Mouse (Mus musculus) WW6 (cell line): Measurements from ENCODE around the gene Utp4.
A peak's percentile ranks its signal among the peaks of the same experiment; 100 is the strongest.
"Not testable (repeated sequence)": the region's sequence is repeated elsewhere in the genome, so short reads cannot be mapped to it uniquely, and the experiment has no call there.

Source experiments
- DNase-seq: peaks from one replicate; pipeline ENCODE4 v3.0.0-alpha.2; 2013; ENCODE audit warnings: low read depth, low spot score

Utp4 gene

GRCm38 (mm10) chr8:106893481-106894156 lies at the start of gene Utp4:
Utp4 (plus strand) TSS chr8:106893636.
- DNase-seq: peak; percentile 80

GRCm38 (mm10) chr8:106850034-106850433 lies 43.4 kb upstream of the Utp4 start:
- DNase-seq: no peak

GRCm38 (mm10) chr8:106854534-106855241 lies 38.7 kb upstream of the Utp4 start:
- no peak for DNase-seq

- no peak for DNase-seq
Observed at GRCm38 (mm10) chr8:106855242-106855562, 38.2 kb upstream of the Utp4 start.

- no peak for DNase-seq
Observed at GRCm38 (mm10) chr8:106862845-106863244, 30.6 kb upstream of the Utp4 start.

GRCm38 (mm10) chr8:106865354-106865753 lies 28.1 kb upstream of the Utp4 start:
- no peak for DNase-seq

- no peak for DNase-seq
Observed at GRCm38 (mm10) chr8:106870051-106870450, 23.4 kb upstream of the Utp4 start, which contains the start of gene Has3. Has3 (plus strand) TSS chr8:106870242.

GRCm38 (mm10) chr8:106870537-106871327 lies 22.7 kb upstream of the Utp4 start:
- no peak for DNase-seq

- no peak for DNase-seq
Observed at GRCm38 (mm10) chr8:106871328-106871926, 22.0 kb upstream of the Utp4 start.

- no peak for DNase-seq
Observed at GRCm38 (mm10) chr8:106871931-106872371, 21.5 kb upstream of the Utp4 start.

GRCm38 (mm10) chr8:106872454-106873034 lies 20.9 kb upstream of the Utp4 start:
- no peak for DNase-seq

GRCm38 (mm10) chr8:106880121-106880707 lies 13.2 kb upstream of the Utp4 start:
- no peak for DNase-seq

GRCm38 (mm10) chr8:106884094-106884493 lies 9.3 kb upstream of the Utp4 start:
- not testable (repeated sequence) for DNase-seq

GRCm38 (mm10) chr8:106884826-106885400 lies 8.5 kb upstream of the Utp4 start:
- not testable (repeated sequence) for DNase-seq

- no peak for DNase-seq
Observed at GRCm38 (mm10) chr8:106887336-106888189, 5.9 kb upstream of the Utp4 start.

GRCm38 (mm10) chr8:106888803-106889202 lies 4.6 kb upstream of the Utp4 start:
- DNase-seq: no peak

- DNase-seq: no peak
Observed at GRCm38 (mm10) chr8:106892210-106892805, 1.1 kb upstream of the Utp4 start.

GRCm38 (mm10) chr8:106892806-106893451 lies 507 bp upstream of the Utp4 start:
- no peak for DNase-seq

GRCm38 (mm10) chr8:106899473-106899872 lies 6.0 kb downstream of the Utp4 start:
- DNase-seq: no peak
